Mouse (Mus musculus) erythroblast, embryonic 14.5 days (primary cell): ENCODE data around the gene Sec24d.

Source experiments
- GATA1 ChIP-seq: IDR thresholded peaks from 2 replicates; pipeline ENCODE4 v1.6.1; 2012; ENCODE audit warnings: low read length, inconsistent platforms, mixed read lengths
- TAL1 ChIP-seq: IDR thresholded peaks from 3 replicates; pipeline ENCODE4 v1.6.1; 2012; ENCODE audit warnings: low read length, inconsistent platforms, mixed read lengths

GRCm38 (mm10) chr3:123320341-123320740 is 53.1 kb downstream of the Sec24d start:
- TF ChIP-seq GATA1, result no peak
- TF ChIP-seq TAL1, result no peak
